Mouse (Mus musculus): ENCODE measurements around the gene Pqlc2. TPM values are rescaled to one million over a fixed set of nuclear protein-coding genes. Genes with fewer than 3 reads are reported as not detected.

The Pqlc2 gene
- polyA plus RNA-seq, 1 experiment from 2014 or later, result 92.6 TPM

DNA sequence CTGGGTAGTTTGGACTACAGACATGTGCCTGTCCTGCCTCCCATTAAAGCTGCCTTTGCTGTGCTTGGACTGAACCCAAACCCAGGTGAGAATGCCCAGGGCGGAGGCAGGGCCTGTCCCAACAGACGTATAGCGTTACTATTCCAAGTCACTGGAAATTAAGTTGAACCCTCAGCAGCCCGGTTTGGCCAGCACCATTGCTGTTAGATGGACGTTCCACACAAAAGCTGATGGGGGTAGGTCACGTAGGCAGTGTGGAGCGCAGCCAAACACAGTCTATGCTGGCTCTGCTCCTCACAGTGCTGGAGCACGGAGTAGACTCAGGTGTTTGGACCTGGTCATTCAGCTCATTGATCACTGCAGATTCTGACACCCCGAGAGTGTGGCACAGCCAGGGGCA lies 57.3 kb downstream of the Pqlc2 start:
- Histone ChIP-seq H3K4me1 (replicated peaks; ENCODE audit: control insufficient read depth, insufficient read depth, low read length) (peaks cover 23% of the 10 kb centered on the region), H3K27me3 (replicated peaks; ENCODE audit: control insufficient read depth, insufficient read depth, low read length) (no peaks in the 10 kb centered on the region), H3K4me2 (replicated peaks; ENCODE audit: low read depth) (no peak overlapping the region), H3K9me3 (ENCODE audit: control insufficient read depth) (no peaks in the 10 kb centered on the region), H3K4me3 (ENCODE audit: low read depth, low read length) (no peak overlapping the region), H3K9ac (ENCODE audit: low read depth, low read length) (0 out of 2 replicates have a peak overlapping the region, but pooled peaks have one; percentile 11), H3K36me3 (ENCODE audit: control insufficient read depth, insufficient read depth) (peaks cover 25% of the 10 kb centered on the region), H3K27ac (ENCODE audit: low read depth, low read length) (no peak overlapping the region)
- ATAC-seq, result no peak
- TF ChIP-seq CTCF (IDR thresholded peaks at IDR 0.05; ENCODE audit: low read depth), result no peak
- 81% methylated on average over 9 of the region's 9 CpGs for WGBS

GRCm38 (mm10) chr4:139252051-139252760 lies 58.3 kb downstream of the Pqlc2 start:
- ATAC-seq, result peak; percentile 32; the same call in 1 of the 2 replicates
- H3K27me3 ChIP-seq (replicated peaks; ENCODE audit: control insufficient read depth, insufficient read depth, low read length), result no peaks in the 10 kb centered on the region
- no peaks in the 10 kb centered on the region for H3K9me3 ChIP-seq (ENCODE audit: control insufficient read depth)
- H3K4me3 ChIP-seq (ENCODE audit: low read depth, low read length), result no peak overlapping the region
- WGBS, result 21% methylated on average over 22 of the region's 22 CpGs
- peak; percentile 90 for TF ChIP-seq CTCF (IDR thresholded peaks at IDR 0.05; ENCODE audit: low read depth)
- H3K4me1 ChIP-seq (replicated peaks; ENCODE audit: control insufficient read depth, insufficient read depth, low read length), result peaks cover 32% of the 10 kb centered on the region
- peak overlapping the region; percentile 34; the same call in 1 of the 2 replicates for H3K9ac ChIP-seq (ENCODE audit: low read depth, low read length)
- peak overlapping the region; percentile 75 for H3K27ac ChIP-seq (ENCODE audit: low read depth, low read length)
- peaks cover 15% of the 10 kb centered on the region for H3K36me3 ChIP-seq (ENCODE audit: control insufficient read depth, insufficient read depth)
- H3K4me2 ChIP-seq (replicated peaks; ENCODE audit: low read depth), result peak overlapping the region; percentile 37

DNA sequence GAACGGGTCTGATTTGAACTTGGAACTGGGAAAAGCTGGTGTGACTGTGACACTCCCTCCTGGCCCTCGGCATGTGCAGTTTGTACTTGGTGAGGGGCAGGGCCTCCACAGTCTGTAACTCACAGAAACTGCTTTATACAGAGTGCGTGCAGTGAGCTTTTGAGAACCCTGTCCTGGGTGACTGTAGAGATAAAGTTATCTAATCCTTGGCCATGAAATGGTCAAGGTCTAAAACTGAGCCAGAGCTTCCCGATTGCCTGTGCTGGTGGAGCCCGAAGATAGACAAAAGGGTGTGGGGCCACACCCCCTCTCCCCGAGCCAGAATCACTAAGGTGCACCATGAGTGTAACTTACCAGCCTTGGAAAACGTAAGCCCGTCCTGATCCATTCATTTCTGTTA lies 59.6 kb downstream of the Pqlc2 start:
- Histone ChIP-seq H3K27ac (ENCODE audit: low read depth, low read length) (peak overlapping the region; percentile 75), H3K9ac (ENCODE audit: low read depth, low read length) (no peak overlapping the region), H3K4me2 (replicated peaks; ENCODE audit: low read depth) (peak overlapping the region; percentile 37), H3K36me3 (ENCODE audit: control insufficient read depth, insufficient read depth) (peaks cover 7% of the 10 kb centered on the region), H3K27me3 (replicated peaks; ENCODE audit: control insufficient read depth, insufficient read depth, low read length) (no peaks in the 10 kb centered on the region), H3K4me1 (replicated peaks; ENCODE audit: control insufficient read depth, insufficient read depth, low read length) (peaks cover 33% of the 10 kb centered on the region), H3K4me3 (ENCODE audit: low read depth, low read length) (no peak overlapping the region), H3K9me3 (ENCODE audit: control insufficient read depth) (no peaks in the 10 kb centered on the region)
- peak; percentile 89 for ATAC-seq
- 23% methylated on average over 8 of the region's 8 CpGs for WGBS
- TF ChIP-seq CTCF (IDR thresholded peaks at IDR 0.05; ENCODE audit: low read depth), result no peak

GRCm38 (mm10) chr4:139250043-139250442 lies 60.5 kb downstream of the Pqlc2 start:
- Histone ChIP-seq H3K27me3 (replicated peaks; ENCODE audit: control insufficient read depth, insufficient read depth, low read length) (no peaks in the 10 kb centered on the region), H3K9me3 (ENCODE audit: control insufficient read depth) (no peaks in the 10 kb centered on the region), H3K36me3 (ENCODE audit: control insufficient read depth, insufficient read depth) (peaks cover 10% of the 10 kb centered on the region), H3K4me1 (replicated peaks; ENCODE audit: control insufficient read depth, insufficient read depth, low read length) (peaks cover 33% of the 10 kb centered on the region), H3K9ac (ENCODE audit: low read depth, low read length) (no peak overlapping the region), H3K4me3 (ENCODE audit: low read depth, low read length) (no peak overlapping the region), H3K27ac (ENCODE audit: low read depth, low read length) (peak overlapping the region; percentile 75; the same call in 1 of the 2 replicates), H3K4me2 (replicated peaks; ENCODE audit: low read depth) (peak overlapping the region; percentile 21; the same call in 1 of the 2 replicates)
- ATAC-seq, result no peak
- WGBS, result 24% methylated on average over 5 of the region's 5 CpGs
- no peak for TF ChIP-seq CTCF (IDR thresholded peaks at IDR 0.05; ENCODE audit: low read depth)

DNA sequence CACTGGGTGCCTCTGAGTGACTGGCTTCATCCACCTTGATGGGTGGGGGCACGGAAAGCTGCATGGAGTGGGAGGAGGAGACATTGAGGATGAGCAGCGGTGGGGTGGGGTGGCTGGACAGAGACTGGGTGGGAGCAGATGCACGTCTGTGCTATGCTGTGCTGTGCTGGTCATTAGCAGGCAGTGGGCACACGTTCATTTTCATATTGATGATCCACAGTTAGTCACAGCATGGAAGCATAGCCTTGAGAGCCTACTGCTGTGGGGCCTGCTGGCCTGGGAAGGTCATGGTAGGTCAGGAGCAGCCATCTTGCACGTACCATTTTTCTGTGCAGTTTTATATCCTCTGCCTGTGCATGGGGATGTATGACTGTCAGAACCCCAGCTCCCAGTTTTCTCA lies 61.8 kb downstream of the Pqlc2 start:
- Histone ChIP-seq H3K27me3 (replicated peaks; ENCODE audit: control insufficient read depth, insufficient read depth, low read length) (no peaks in the 10 kb centered on the region), H3K4me1 (replicated peaks; ENCODE audit: control insufficient read depth, insufficient read depth, low read length) (peaks cover 33% of the 10 kb centered on the region), H3K36me3 (ENCODE audit: control insufficient read depth, insufficient read depth) (peaks cover 10% of the 10 kb centered on the region; the same call in 1 of the 2 replicates), H3K9ac (ENCODE audit: low read depth, low read length) (no peak overlapping the region), H3K4me2 (replicated peaks; ENCODE audit: low read depth) (no peak overlapping the region), H3K4me3 (ENCODE audit: low read depth, low read length) (no peak overlapping the region), H3K9me3 (ENCODE audit: control insufficient read depth) (no peaks in the 10 kb centered on the region), H3K27ac (ENCODE audit: low read depth, low read length) (peak overlapping the region; percentile 57; the same call in 1 of the 2 replicates)
- TF ChIP-seq CTCF (IDR thresholded peaks at IDR 0.05; ENCODE audit: low read depth), result no peak
- WGBS, result 71% methylated on average over 5 of the region's 5 CpGs
- ATAC-seq, result no peak

DNA sequence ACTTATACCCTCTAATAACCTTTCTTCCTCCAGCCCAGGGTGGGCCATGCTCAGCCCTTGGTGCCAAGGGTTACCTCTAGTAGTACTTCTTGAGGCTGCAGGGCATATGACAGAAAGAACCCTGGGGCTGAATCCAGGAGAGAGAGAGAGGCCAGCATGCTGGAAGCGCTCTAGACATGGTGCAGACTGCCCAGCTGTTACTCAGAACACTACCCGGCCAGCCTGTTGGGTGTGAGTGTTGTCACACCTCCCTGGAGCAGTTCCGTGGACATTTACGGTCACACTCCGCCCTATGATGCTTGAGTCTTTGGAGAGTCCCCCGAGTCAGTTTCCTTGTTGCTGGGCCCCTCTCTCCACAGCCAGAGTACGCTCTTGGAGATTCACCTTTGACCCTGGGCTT lies 62.5 kb downstream of the Pqlc2 start:
- Histone ChIP-seq H3K4me2 (replicated peaks; ENCODE audit: low read depth) (no peak overlapping the region), H3K9me3 (ENCODE audit: control insufficient read depth) (no peaks in the 10 kb centered on the region), H3K36me3 (ENCODE audit: control insufficient read depth, insufficient read depth) (peaks cover 12% of the 10 kb centered on the region), H3K27ac (ENCODE audit: low read depth, low read length) (peak overlapping the region; percentile 57), H3K27me3 (replicated peaks; ENCODE audit: control insufficient read depth, insufficient read depth, low read length) (no peaks in the 10 kb centered on the region), H3K4me3 (ENCODE audit: low read depth, low read length) (no peak overlapping the region), H3K4me1 (replicated peaks; ENCODE audit: control insufficient read depth, insufficient read depth, low read length) (peaks cover 33% of the 10 kb centered on the region), H3K9ac (ENCODE audit: low read depth, low read length) (no peak overlapping the region)
- ATAC-seq, result no peak
- WGBS, result 34% methylated on average over 7 of the region's 7 CpGs
- no peak for TF ChIP-seq CTCF (IDR thresholded peaks at IDR 0.05; ENCODE audit: low read depth)

Data from intestine, postnatal 0 days (tissue).